29 mouse cellular contexts compared by ENCODE assay signal in the genomic region with DNA sequence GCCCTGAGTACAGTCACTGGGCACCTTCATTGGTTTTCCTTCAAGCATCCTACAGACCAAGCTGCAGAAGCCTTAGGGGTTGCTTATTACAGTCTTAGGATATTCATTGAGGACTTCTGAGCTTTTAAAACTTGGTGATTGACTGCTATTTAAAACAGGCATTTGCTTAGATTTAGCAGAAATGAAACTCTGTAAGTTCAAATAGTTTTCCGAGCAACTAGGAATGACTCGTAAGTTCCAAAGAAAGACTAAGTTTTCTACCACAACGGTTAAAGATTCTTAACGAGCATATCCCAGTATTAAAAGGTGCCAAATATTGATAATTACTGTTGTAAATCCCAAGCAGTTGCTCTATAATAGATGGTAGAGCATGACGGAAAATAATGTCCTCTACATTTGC.
"Had no signal": no experiment of that assay in that cellular context is flagged by ENCODE, and none has a peak within 500 bp of the region (broad histone marks: within the 10 kb centered on the region; RNA-seq: fewer than 3 reads in every experiment).

No protein-coding gene starts in this region.

- H3K4me2 ChIP-seq: limb, embryonic 12.5 days; limb, embryonic 13.5 days; limb, embryonic 15.5 days; liver, embryonic 11.5 days; liver, embryonic 12.5 days; liver, embryonic 13.5 days; liver, embryonic 15.5 days; lung, embryonic 14.5 days; lung, embryonic 15.5 days; midbrain, embryonic 11.5 days; midbrain, embryonic 12.5 days; midbrain, embryonic 13.5 days; midbrain, embryonic 15.5 days had no signal

- H3K27ac ChIP-seq: limb, embryonic 10.5 days; limb, embryonic 12.5 days; limb, embryonic 13.5 days; limb, embryonic 15.5 days; liver, embryonic 12.5 days; liver, embryonic 13.5 days; liver, embryonic 14.5 days; liver, embryonic 15.5 days; lung, embryonic 15.5 days; macrophage; midbrain, embryonic 10.5 days; midbrain, embryonic 12.5 days; midbrain, embryonic 13.5 days; midbrain, embryonic 15.5 days had no signal

- H3K9ac ChIP-seq: limb, embryonic 12.5 days; limb, embryonic 13.5 days; limb, embryonic 15.5 days; liver, embryonic 12.5 days; liver, embryonic 13.5 days; liver, embryonic 14.5 days; liver, embryonic 15.5 days; liver, postnatal 0 days; lung, embryonic 14.5 days; lung, embryonic 15.5 days; midbrain, embryonic 12.5 days; midbrain, embryonic 13.5 days; midbrain, embryonic 15.5 days had no signal

- H3K4me3 ChIP-seq: limb, embryonic 10.5 days; limb, embryonic 12.5 days; limb, embryonic 13.5 days; limb, embryonic 15.5 days; liver, embryonic 12.5 days; liver, embryonic 13.5 days; liver, embryonic 15.5 days; lung, embryonic 15.5 days; megakaryocyte, embryonic 14.5 days; midbrain, embryonic 10.5 days; midbrain, embryonic 12.5 days; midbrain, embryonic 13.5 days; midbrain, embryonic 15.5 days; myocyte had no signal

- H3K9me3 ChIP-seq: limb, embryonic 10.5 days; limb, embryonic 12.5 days; limb, embryonic 13.5 days; limb, embryonic 15.5 days; liver, embryonic 12.5 days; liver, embryonic 13.5 days; liver, embryonic 15.5 days; lung, embryonic 15.5 days; midbrain, embryonic 10.5 days; midbrain, embryonic 12.5 days; midbrain, embryonic 13.5 days; midbrain, embryonic 15.5 days had no signal

- H3K36me3 ChIP-seq: limb, embryonic 10.5 days; limb, embryonic 12.5 days; limb, embryonic 13.5 days; limb, embryonic 15.5 days; liver, embryonic 12.5 days; liver, embryonic 13.5 days; liver, embryonic 15.5 days; lung, embryonic 15.5 days; midbrain, embryonic 10.5 days; midbrain, embryonic 12.5 days; midbrain, embryonic 13.5 days; midbrain, embryonic 15.5 days had no signal

- H3K27me3 ChIP-seq: limb, embryonic 12.5 days; limb, embryonic 13.5 days; limb, embryonic 15.5 days; liver, embryonic 12.5 days; liver, embryonic 13.5 days; liver, embryonic 15.5 days; lung, embryonic 15.5 days; megakaryocyte, embryonic 14.5 days; midbrain, embryonic 12.5 days; midbrain, embryonic 13.5 days; midbrain, embryonic 15.5 days had no signal

- H3K4me1 ChIP-seq: limb, embryonic 10.5 days; limb, embryonic 12.5 days; limb, embryonic 13.5 days; limb, embryonic 15.5 days; liver, embryonic 12.5 days; liver, embryonic 13.5 days; liver, embryonic 15.5 days; lung, embryonic 15.5 days; megakaryocyte, embryonic 14.5 days had no signal

- DNase-seq: left cerebral cortex, postnatal 4 days; liver; liver, embryonic 13.5 days; liver, postnatal 0 days; lung, adult 18-20 months; lung, adult 2 months; lung, embryonic 14.5 days; lung, postnatal 10 days; lung, postnatal 14 days; lung, postnatal 36 days; lung, postnatal 4 days; midbrain, embryonic 14.5 days had no signal
